Mouse (Mus musculus): Measurements from ENCODE around the gene Elf1.

- TF ChIP-seq CTCF (conservative IDR thresholded peaks at IDR 0.05; ENCODE audit: insufficient read depth, insufficient read length, low read depth, low read length) (no peak), POLR2A (IDR thresholded peaks at IDR 0.05; ENCODE audit: low read depth, low read length) (no peak)
Measured at GRCm38 (mm10) chr14:79596602-79597001, 115.6 kb downstream of the Elf1 start.
